Mouse (Mus musculus) gastrocnemius, postnatal 36 days (tissue): Measurements from ENCODE around the gene Pten. TPM values are rescaled to one million over a fixed set of nuclear protein-coding genes. Genes with fewer than 3 reads are reported as not detected.

Experiments
- DNase-seq, 2 experiments: peaks; one replicate each; pipeline ENCODE4 v3.0.0; 2022
- intact Hi-C: fragments of 180-260 bp; cut with DNase I; formaldehyde crosslinking; loops from one replicate; pipeline ENCODE4 v1.15.1; 2025
- total RNA-seq, 2 experiments: library from RNA; stranded (reverse); gene quantifications; 2 replicates each; pipeline ENCODE4 v1.2.3; 2021

Pten gene
- total RNA-seq, 2 experiments from 2014 or later, result 31.3 to 32.0 TPM

DNA sequence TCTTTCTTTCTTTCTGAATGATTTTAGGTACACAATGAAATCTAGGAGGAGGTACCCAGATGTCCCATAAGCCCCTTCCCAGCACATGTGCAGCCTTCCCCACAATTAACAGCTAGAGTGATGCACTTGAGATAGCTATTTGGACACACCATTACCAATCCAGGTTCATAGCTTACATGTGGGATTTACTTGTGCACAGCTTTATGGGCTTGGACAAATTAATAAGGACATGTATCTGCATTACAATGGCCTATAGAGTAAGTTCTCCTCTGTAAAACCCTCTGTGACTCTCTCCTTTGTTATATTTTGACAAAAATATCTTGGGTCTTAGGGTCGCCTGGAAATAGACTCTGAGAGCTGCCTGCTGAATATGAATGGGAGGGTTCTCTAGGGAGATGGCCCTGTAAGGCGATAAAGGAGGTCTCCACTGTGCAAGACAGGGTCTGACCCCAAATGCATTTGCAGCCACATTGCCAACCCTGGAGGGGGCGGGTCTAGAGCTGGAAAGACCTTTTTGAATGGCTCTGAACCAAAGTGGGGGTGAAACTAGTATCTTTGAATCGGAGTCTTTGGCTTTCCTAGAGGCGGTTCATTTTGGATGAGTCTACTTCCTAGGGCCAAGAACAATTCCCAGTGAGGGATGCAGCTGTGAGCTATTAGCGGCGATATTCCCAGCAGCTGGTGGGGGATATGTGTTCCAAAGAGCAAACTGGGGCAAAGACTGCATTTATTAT, 116.8 kb downstream of the Pten start:
- intact Hi-C loops, result no loop called here
- peak in 1 of 2 experiments; percentile 18 for DNase-seq

Other genes starting within 250 kb of the Pten start
- gene Papss2, start 161.7 kb upstream of the Pten start, total RNA-seq, result 1 to 10 TPM; 4.4 to 5.3 TPM
- gene Atad1, start 17.7 kb upstream of the Pten start, total RNA-seq, result 10 to 100 TPM; 50.7 to 53.3 TPM